Mouse (Mus musculus): ENCODE measurements at regions not wholly inside any gene's neighbourhood (a gene's known extent, or its start where the extent isn't known, plus 50 kb on each side); places are given as distances from the start of the nearest gene placed in this dataset.
A peak's percentile ranks its signal among the peaks of the same experiment; 100 is the strongest.

GRCm38 (mm10) chr7:130049461-130049860, 457.8 kb downstream of the Wdr11 start:
- H3K9me3 ChIP-seq: no peaks in the 10 kb centered on the region
- no peak overlapping the region for H3K9ac ChIP-seq (replicated peaks)
- no peaks in the 10 kb centered on the region for H3K36me3 ChIP-seq
- WGBS: 93% methylated on average over 2 of the region's 2 CpGs
- H3K4me2 ChIP-seq (replicated peaks): no peak overlapping the region
- ATAC-seq (replicated peaks): no peak
- H3K27me3 ChIP-seq: no peaks in the 10 kb centered on the region
- H3K27ac ChIP-seq (replicated peaks): no peak overlapping the region
- H3K4me1 ChIP-seq: no peaks in the 10 kb centered on the region
- no peak overlapping the region for H3K4me3 ChIP-seq

GRCm38 (mm10) chr7:130050120-130050519, 458.5 kb downstream of the Wdr11 start:
- Histone ChIP-seq H3K27ac (replicated peaks) (no peak overlapping the region), H3K27me3 (no peaks in the 10 kb centered on the region), H3K4me2 (replicated peaks) (no peak overlapping the region), H3K36me3 (no peaks in the 10 kb centered on the region), H3K4me1 (no peaks in the 10 kb centered on the region), H3K4me3 (no peak overlapping the region), H3K9me3 (no peaks in the 10 kb centered on the region), H3K9ac (replicated peaks) (no peak overlapping the region)
- WGBS: 20% methylated on average over 2 of the region's 2 CpGs
- no peak for ATAC-seq (replicated peaks)

GRCm38 (mm10) chr7:130052376-130052775, 460.7 kb downstream of the Wdr11 start:
- H3K27ac ChIP-seq (replicated peaks): no peak overlapping the region

GRCm38 (mm10) chr7:130057708-130058107, 462.5 kb downstream of the Ate1 start:
- no peaks in the 10 kb centered on the region for H3K36me3 ChIP-seq
- H3K4me2 ChIP-seq (replicated peaks): no peak overlapping the region
- 92% methylated on average over 6 of the region's 6 CpGs for WGBS
- no peak overlapping the region for H3K4me3 ChIP-seq
- H3K9ac ChIP-seq (replicated peaks): no peak overlapping the region
- ATAC-seq (replicated peaks): no peak
- no peak overlapping the region for H3K27ac ChIP-seq (replicated peaks)
- H3K9me3 ChIP-seq: no peaks in the 10 kb centered on the region
- no peaks in the 10 kb centered on the region for H3K4me1 ChIP-seq
- H3K27me3 ChIP-seq: no peaks in the 10 kb centered on the region

More at GRCm38 (mm10) chr7:130052376-130052775, 460.7 kb downstream of the Wdr11 start:
- no peaks in the 10 kb centered on the region for H3K36me3 ChIP-seq
- H3K9me3 ChIP-seq: no peaks in the 10 kb centered on the region
- H3K9ac ChIP-seq (replicated peaks): no peak overlapping the region
- no peak overlapping the region for H3K4me2 ChIP-seq (replicated peaks)
- no peak for ATAC-seq (replicated peaks)
- H3K4me1 ChIP-seq: no peaks in the 10 kb centered on the region
- no peaks in the 10 kb centered on the region for H3K27me3 ChIP-seq
- WGBS: 92% methylated on average over 5 of the region's 5 CpGs
- no peak overlapping the region for H3K4me3 ChIP-seq

- no peaks in the 10 kb centered on the region for H3K4me1 ChIP-seq
- no peak for ATAC-seq (replicated peaks)
- no peak overlapping the region for H3K9ac ChIP-seq (replicated peaks)
- no peak overlapping the region for H3K27ac ChIP-seq (replicated peaks)
- H3K36me3 ChIP-seq: no peaks in the 10 kb centered on the region
- WGBS: 71% methylated on average over 12 of the region's 12 CpGs
- no peaks in the 10 kb centered on the region for H3K27me3 ChIP-seq
- H3K4me3 ChIP-seq: no peak overlapping the region
- no peaks in the 10 kb centered on the region for H3K9me3 ChIP-seq
- no peak overlapping the region for H3K4me2 ChIP-seq (replicated peaks)
These were observed 461.9 kb downstream of the Ate1 start for GRCm38 (mm10) chr7:130058267-130058666.

GRCm38 (mm10) chr7:130059684-130060607, 460.2 kb downstream of the Ate1 start:
- Histone ChIP-seq H3K9me3 (no peaks in the 10 kb centered on the region), H3K9ac (replicated peaks) (no peak overlapping the region), H3K27ac (replicated peaks) (no peak overlapping the region), H3K36me3 (no peaks in the 10 kb centered on the region), H3K4me1 (no peaks in the 10 kb centered on the region), H3K27me3 (no peaks in the 10 kb centered on the region), H3K4me2 (replicated peaks) (no peak overlapping the region), H3K4me3 (no peak overlapping the region)
- WGBS: 62% methylated on average over 15 of the region's 15 CpGs
- no peak for ATAC-seq (replicated peaks)

- no peak for ATAC-seq (replicated peaks)
- H3K9me3 ChIP-seq: no peaks in the 10 kb centered on the region
- no peak overlapping the region for H3K27ac ChIP-seq (replicated peaks)
- 73% methylated on average over 7 of the region's 7 CpGs for WGBS
- no peaks in the 10 kb centered on the region for H3K36me3 ChIP-seq
- no peaks in the 10 kb centered on the region for H3K27me3 ChIP-seq
- no peak overlapping the region for H3K4me2 ChIP-seq (replicated peaks)
- no peak overlapping the region for H3K9ac ChIP-seq (replicated peaks)
- H3K4me3 ChIP-seq: no peak overlapping the region
- H3K4me1 ChIP-seq: no peaks in the 10 kb centered on the region
These were observed 455.7 kb downstream of the Ate1 start for GRCm38 (mm10) chr7:130064500-130064899.

- Histone ChIP-seq H3K4me2 (replicated peaks) (no peak overlapping the region), H3K9ac (replicated peaks) (no peak overlapping the region), H3K27ac (replicated peaks) (no peak overlapping the region), H3K27me3 (no peaks in the 10 kb centered on the region), H3K9me3 (no peaks in the 10 kb centered on the region), H3K4me1 (peaks cover 4% of the 10 kb centered on the region), H3K4me3 (no peak overlapping the region), H3K36me3 (no peaks in the 10 kb centered on the region)
- 66% methylated on average over 3 of the region's 3 CpGs for WGBS
- no peak for ATAC-seq (replicated peaks)
These were observed 451.9 kb downstream of the Ate1 start for GRCm38 (mm10) chr7:130068316-130068715.

GRCm38 (mm10) chr7:130073388-130073787, 446.8 kb downstream of the Ate1 start:
- peak overlapping the region; percentile 26 for H3K4me3 ChIP-seq
- H3K36me3 ChIP-seq: no peaks in the 10 kb centered on the region
- H3K27ac ChIP-seq (replicated peaks): no peak overlapping the region
- no peaks in the 10 kb centered on the region for H3K9me3 ChIP-seq
- H3K27me3 ChIP-seq: no peaks in the 10 kb centered on the region
- peaks cover 15% of the 10 kb centered on the region for H3K4me1 ChIP-seq
- no peak for ATAC-seq (replicated peaks)
- no peak overlapping the region for H3K9ac ChIP-seq (replicated peaks)
- H3K4me2 ChIP-seq (replicated peaks): peak overlapping the region; percentile 46
- WGBS: 43% methylated on average over 11 of the region's 11 CpGs

GRCm38 (mm10) chr7:130073890-130074819, 446.0 kb downstream of the Ate1 start:
- ATAC-seq (replicated peaks): no peak
- Histone ChIP-seq H3K27me3 (no peaks in the 10 kb centered on the region), H3K4me1 (peaks cover 15% of the 10 kb centered on the region), H3K9ac (replicated peaks) (no peak overlapping the region), H3K27ac (replicated peaks) (no peak overlapping the region), H3K4me2 (replicated peaks) (peak overlapping the region; percentile 46), H3K36me3 (no peaks in the 10 kb centered on the region), H3K9me3 (no peaks in the 10 kb centered on the region), H3K4me3 (peak overlapping the region; percentile 26)
- 19% methylated on average over 27 of the region's 27 CpGs for WGBS

- Histone ChIP-seq H3K9me3 (no peaks in the 10 kb centered on the region), H3K9ac (replicated peaks) (no peak overlapping the region), H3K27ac (replicated peaks) (no peak overlapping the region), H3K36me3 (no peaks in the 10 kb centered on the region), H3K4me3 (no peak overlapping the region), H3K4me2 (replicated peaks) (no peak overlapping the region), H3K4me1 (no peaks in the 10 kb centered on the region), H3K27me3 (no peaks in the 10 kb centered on the region)
- ATAC-seq (replicated peaks): no peak
- 88% methylated on average over 4 of the region's 4 CpGs for WGBS
These were observed 437.5 kb downstream of the Ate1 start for GRCm38 (mm10) chr7:130082662-130083061.

GRCm38 (mm10) chr7:130085706-130086105, 434.5 kb downstream of the Ate1 start:
- no peaks in the 10 kb centered on the region for H3K4me1 ChIP-seq
- no peak overlapping the region for H3K9ac ChIP-seq (replicated peaks)
- no peaks in the 10 kb centered on the region for H3K36me3 ChIP-seq
- no peaks in the 10 kb centered on the region for H3K27me3 ChIP-seq
- no peak overlapping the region for H3K27ac ChIP-seq (replicated peaks)
- ATAC-seq (replicated peaks): no peak
- no peak overlapping the region for H3K4me3 ChIP-seq
- no peak overlapping the region for H3K4me2 ChIP-seq (replicated peaks)
- H3K9me3 ChIP-seq: no peaks in the 10 kb centered on the region
